Mouse (Mus musculus): ENCODE results near the gene Jak2. TPM values are rescaled to one million over a fixed set of nuclear protein-coding genes. Genes with fewer than 3 reads are reported as not detected.
A peak's percentile ranks its signal among the peaks of the same experiment; 100 is the strongest.

The Jak2 gene
- polyA plus RNA-seq, 1 experiment from 2014 or later = 26.6 TPM

GRCm38 (mm10) chr19:29238171-29238570, 13.5 kb upstream of the Jak2 start:
- no peak overlapping the region for H3K4me3 ChIP-seq (ENCODE audit: inconsistent target)
- no peak overlapping the region for H3K27ac ChIP-seq
- H3K79me2 ChIP-seq (ENCODE audit: inconsistent target) = no peaks in the 10 kb centered on the region
- H3K36me3 ChIP-seq (ENCODE audit: inconsistent target) = no peaks in the 10 kb centered on the region
- 78% methylated on average over 9 of the region's 9 CpGs for WGBS (ENCODE audit: missing documents)

GRCm38 (mm10) chr19:29239513-29240235, 12.0 kb upstream of the Jak2 start:
- no peaks in the 10 kb centered on the region for H3K79me2 ChIP-seq (ENCODE audit: inconsistent target)
- 68% methylated on average over 7 of the region's 7 CpGs for WGBS (ENCODE audit: missing documents)
- H3K27ac ChIP-seq = no peak overlapping the region
- no peak overlapping the region for H3K4me3 ChIP-seq (ENCODE audit: inconsistent target)
- no peaks in the 10 kb centered on the region for H3K36me3 ChIP-seq (ENCODE audit: inconsistent target)

DNA sequence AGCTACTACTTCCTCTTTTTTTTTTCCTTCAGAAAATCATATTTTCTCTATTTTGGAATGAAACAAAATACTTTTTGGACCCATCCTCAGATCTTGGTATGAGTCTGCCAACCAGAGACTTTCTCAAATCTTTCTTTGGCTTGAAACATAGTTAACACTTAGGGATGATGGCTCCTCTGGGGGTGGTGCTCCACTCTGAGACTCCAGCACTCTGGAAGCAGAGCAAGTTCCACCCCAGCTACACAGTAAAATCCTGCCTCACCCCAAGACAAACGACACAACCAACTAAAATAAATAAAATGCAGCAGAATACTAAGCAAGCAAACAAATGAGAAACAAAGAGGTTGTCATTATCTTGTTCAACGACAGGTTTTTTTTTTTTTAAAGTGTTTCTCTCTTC, 11.0 kb upstream of the Jak2 start:
- no peaks in the 10 kb centered on the region for H3K36me3 ChIP-seq (ENCODE audit: inconsistent target)
- H3K79me2 ChIP-seq (ENCODE audit: inconsistent target) = no peaks in the 10 kb centered on the region
- no peak overlapping the region for H3K27ac ChIP-seq
- WGBS (ENCODE audit: missing documents) = 33% methylated on average over 2 of the region's 2 CpGs
- H3K4me3 ChIP-seq (ENCODE audit: inconsistent target) = no peak overlapping the region

- 19% methylated on average over 10 of the region's 10 CpGs for WGBS (ENCODE audit: missing documents)
- Histone ChIP-seq H3K4me3 (ENCODE audit: inconsistent target) (no peak overlapping the region), H3K27ac (no peak overlapping the region), H3K79me2 (ENCODE audit: inconsistent target) (no peaks in the 10 kb centered on the region), H3K36me3 (ENCODE audit: inconsistent target) (no peaks in the 10 kb centered on the region)
Observed at GRCm38 (mm10) chr19:29241581-29241980, 10.0 kb upstream of the Jak2 start.

DNA sequence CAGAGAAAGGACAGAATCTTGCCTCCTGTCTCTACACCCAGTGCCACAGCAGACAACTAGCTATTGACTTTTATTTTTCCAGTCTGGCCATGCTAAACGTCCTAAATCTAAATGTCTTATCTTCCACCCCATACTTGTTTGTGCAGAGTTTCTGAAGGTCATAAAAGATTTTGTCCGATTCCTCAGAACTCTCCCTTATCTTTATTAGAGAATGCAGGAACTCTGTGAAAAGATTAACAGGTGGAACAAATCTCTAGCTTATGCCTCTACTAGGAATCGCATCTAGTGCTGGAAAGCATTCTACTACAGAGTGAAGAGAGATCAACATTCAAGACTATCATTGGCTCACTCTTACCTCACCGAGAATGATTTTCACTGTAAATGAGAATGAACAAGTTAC, 1.7 kb upstream of the Jak2 start:
- Histone ChIP-seq H3K27ac (no peak overlapping the region), H3K4me3 (ENCODE audit: inconsistent target) (no peak overlapping the region), H3K36me3 (ENCODE audit: inconsistent target) (no peaks in the 10 kb centered on the region), H3K79me2 (ENCODE audit: inconsistent target) (peaks cover 19% of the 10 kb centered on the region)
- 92% methylated on average over 4 of the region's 4 CpGs for WGBS (ENCODE audit: missing documents)

DNA sequence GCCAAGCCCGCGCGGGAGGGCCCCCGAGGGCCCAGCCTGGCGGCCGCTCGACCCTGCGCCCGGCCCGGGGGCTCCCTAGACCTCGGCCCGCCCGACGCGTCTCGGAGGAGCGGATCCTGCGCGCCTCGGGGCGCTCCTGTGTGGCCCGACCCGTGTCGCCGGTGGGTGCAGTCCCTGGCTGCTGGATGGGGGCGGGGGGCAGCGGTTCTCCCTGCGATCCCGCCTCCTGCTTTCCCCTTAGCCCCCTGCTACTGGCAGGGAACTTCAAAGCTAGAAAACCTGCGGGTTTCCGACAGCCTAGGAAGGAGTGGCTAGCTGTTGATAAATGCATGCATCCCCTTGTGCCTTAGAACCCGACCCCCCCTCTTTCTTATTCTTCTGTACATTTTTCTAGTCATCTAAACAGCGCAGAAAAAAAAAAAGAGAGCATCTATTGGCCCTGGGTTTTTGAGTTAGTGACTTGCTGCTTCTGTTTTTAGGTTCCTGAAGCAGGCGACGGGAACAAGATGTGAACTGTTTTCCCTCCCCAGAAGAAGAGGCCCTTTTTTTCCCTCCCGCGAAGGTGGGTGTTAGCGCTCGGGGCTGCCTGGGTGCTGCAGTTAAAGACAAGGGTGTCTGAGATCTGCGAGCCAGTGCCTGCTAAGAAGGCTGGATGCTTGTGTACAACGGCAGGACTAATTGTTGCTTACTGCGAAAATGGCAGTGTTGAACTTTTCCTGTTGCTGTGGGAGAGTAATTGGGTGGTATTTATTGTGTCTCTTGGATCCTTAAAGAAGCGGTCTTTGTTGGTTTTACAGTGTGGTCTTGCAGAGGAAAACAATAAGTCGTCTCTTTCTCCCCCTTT, 552 bp downstream of the Jak2 start:
- Histone ChIP-seq H3K79me2 (ENCODE audit: inconsistent target) (peaks cover 41% of the 10 kb centered on the region), H3K36me3 (ENCODE audit: inconsistent target) (no peaks in the 10 kb centered on the region), H3K27ac (peak overlapping the region; percentile 48), H3K4me3 (ENCODE audit: inconsistent target) (peak overlapping the region; percentile 67)
- WGBS (ENCODE audit: missing documents) = under 1% methylated on average over 40 of the region's 44 CpGs

DNA sequence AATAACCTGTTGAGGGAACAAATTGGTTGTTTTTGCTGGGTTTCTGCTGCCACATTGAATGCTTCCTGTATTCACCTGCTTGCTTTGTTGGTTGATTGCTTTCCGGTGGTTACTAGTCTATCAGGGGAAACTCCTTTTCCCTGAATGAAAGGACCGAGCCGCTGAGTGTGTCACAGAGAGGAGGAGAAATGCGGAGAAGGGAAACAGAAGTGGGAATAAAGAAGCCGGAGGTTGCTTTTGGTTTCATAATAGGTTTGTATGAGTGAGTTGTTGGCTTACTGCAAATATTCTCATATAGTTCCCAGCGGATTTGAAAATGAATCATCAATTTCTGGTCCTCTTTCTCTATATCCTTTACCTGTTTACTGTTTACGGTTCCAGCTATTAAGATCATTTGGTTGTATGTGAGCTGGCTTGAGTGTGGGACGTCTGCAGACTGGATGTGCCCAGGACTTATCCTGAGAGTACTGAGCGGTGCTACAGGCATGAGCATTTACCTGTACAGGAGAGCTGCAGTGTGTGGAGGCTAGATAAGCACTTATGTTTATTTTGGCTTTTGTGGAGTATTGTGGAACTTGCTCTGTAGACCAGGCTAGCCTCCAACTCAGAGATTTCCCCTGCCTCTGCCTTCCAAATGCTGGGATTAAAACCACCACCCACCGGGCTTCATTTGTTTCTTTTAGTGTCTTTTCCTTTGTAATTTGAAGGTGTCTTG, 1.4 kb downstream of the Jak2 start:
- no peaks in the 10 kb centered on the region for H3K36me3 ChIP-seq (ENCODE audit: inconsistent target)
- 8% methylated on average over 10 of the region's 10 CpGs for WGBS (ENCODE audit: missing documents)
- peaks cover 49% of the 10 kb centered on the region for H3K79me2 ChIP-seq (ENCODE audit: inconsistent target)
- peak overlapping the region; percentile 67 for H3K4me3 ChIP-seq (ENCODE audit: inconsistent target)
- H3K27ac ChIP-seq = peak overlapping the region; percentile 48

- no peaks in the 10 kb centered on the region for H3K36me3 ChIP-seq (ENCODE audit: inconsistent target)
- WGBS (ENCODE audit: missing documents) = 2% methylated on average over 9 of the region's 9 CpGs
- peak overlapping the region; percentile 48; the same call in 1 of the 2 replicates for H3K27ac ChIP-seq
- peaks cover 57% of the 10 kb centered on the region for H3K79me2 ChIP-seq (ENCODE audit: inconsistent target)
- H3K4me3 ChIP-seq (ENCODE audit: inconsistent target) = peak overlapping the region; percentile 67
Observed at GRCm38 (mm10) chr19:29253728-29254127, 2.1 kb downstream of the Jak2 start.

- H3K4me3 ChIP-seq (ENCODE audit: inconsistent target) = no peak overlapping the region
- H3K36me3 ChIP-seq (ENCODE audit: inconsistent target) = no peaks in the 10 kb centered on the region
- WGBS (ENCODE audit: missing documents) = 84% methylated on average over 4 of the region's 4 CpGs
- no peak overlapping the region for H3K27ac ChIP-seq
- H3K79me2 ChIP-seq (ENCODE audit: inconsistent target) = peaks cover 66% of the 10 kb centered on the region
Observed at GRCm38 (mm10) chr19:29254671-29255070, 3.0 kb downstream of the Jak2 start.

DNA sequence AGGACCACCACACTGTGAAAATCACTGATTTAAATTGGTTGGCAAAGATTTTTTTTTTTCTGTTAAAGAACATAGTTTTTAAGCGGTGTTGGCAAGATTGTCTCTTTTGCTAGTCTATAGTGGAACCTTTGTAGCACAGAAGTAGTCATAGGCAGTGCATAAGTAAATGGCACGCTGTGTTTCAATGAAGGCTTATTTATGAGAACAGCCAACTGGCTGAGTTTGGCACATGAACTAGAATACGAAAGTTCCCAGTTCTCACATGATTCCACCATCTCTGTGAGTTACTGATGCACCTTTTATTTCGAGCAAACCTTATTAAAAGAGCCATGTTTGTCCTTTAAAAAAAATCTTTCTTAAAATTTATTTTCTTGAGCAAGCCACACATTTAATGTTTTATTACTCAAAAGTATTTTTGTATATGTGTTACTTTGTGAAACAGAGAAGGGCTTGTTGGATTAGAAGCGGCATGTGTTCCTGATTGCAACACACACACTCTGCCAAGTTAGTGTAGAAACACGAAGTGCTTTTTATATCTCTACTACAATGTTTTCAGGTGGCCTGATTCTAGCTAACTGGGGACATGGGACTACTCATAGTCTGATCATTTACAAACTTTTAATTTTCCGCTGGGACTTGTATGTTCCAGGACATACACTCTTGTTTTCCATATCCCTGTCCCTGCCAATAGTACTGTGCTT, 3.8 kb downstream of the Jak2 start:
- 69% methylated on average over 7 of the region's 7 CpGs for WGBS (ENCODE audit: missing documents)
- H3K27ac ChIP-seq = no peak overlapping the region
- peaks cover 74% of the 10 kb centered on the region for H3K79me2 ChIP-seq (ENCODE audit: inconsistent target)
- H3K36me3 ChIP-seq (ENCODE audit: inconsistent target) = no peaks in the 10 kb centered on the region
- H3K4me3 ChIP-seq (ENCODE audit: inconsistent target) = no peak overlapping the region

GRCm38 (mm10) chr19:29261638-29262037, 10.0 kb downstream of the Jak2 start:
- Histone ChIP-seq H3K27ac (no peak overlapping the region), H3K79me2 (ENCODE audit: inconsistent target) (peaks cover 85% of the 10 kb centered on the region), H3K4me3 (ENCODE audit: inconsistent target) (no peak overlapping the region), H3K36me3 (ENCODE audit: inconsistent target) (peaks cover 6% of the 10 kb centered on the region; the same call in 1 of the 2 replicates)
- 83% methylated on average over 9 of the region's 9 CpGs for WGBS (ENCODE audit: missing documents)

- H3K79me2 ChIP-seq (ENCODE audit: inconsistent target) = peaks cover 85% of the 10 kb centered on the region
- WGBS (ENCODE audit: missing documents) = 78% methylated on average over 1 of the region's 1 CpGs
- no peak overlapping the region for H3K4me3 ChIP-seq (ENCODE audit: inconsistent target)
- H3K36me3 ChIP-seq (ENCODE audit: inconsistent target) = peaks cover 6% of the 10 kb centered on the region; the same call in 1 of the 2 replicates
- no peak overlapping the region for H3K27ac ChIP-seq
Observed at GRCm38 (mm10) chr19:29263492-29263891, 11.9 kb downstream of the Jak2 start.

GRCm38 (mm10) chr19:29265538-29265937, 13.9 kb downstream of the Jak2 start:
- Histone ChIP-seq H3K79me2 (ENCODE audit: inconsistent target) (peaks cover 83% of the 10 kb centered on the region), H3K27ac (no peak overlapping the region), H3K36me3 (ENCODE audit: inconsistent target) (peaks cover 6% of the 10 kb centered on the region; the same call in 1 of the 2 replicates), H3K4me3 (ENCODE audit: inconsistent target) (no peak overlapping the region)
- 42% methylated on average over 5 of the region's 5 CpGs for WGBS (ENCODE audit: missing documents)

All from macrophage (primary cell).